Mouse (Mus musculus): Measurements from ENCODE around the gene Ak6. TPM values are rescaled to one million over a fixed set of nuclear protein-coding genes. Genes with fewer than 3 reads are reported as not detected.

The Ak6 gene
- total and polyA plus RNA-seq, 3 experiments: 179 to 476 (median 238) TPM

GRCm38 (mm10) chr13:100698866-100699265 lies 48.1 kb downstream of the Ak6 start:
- Histone ChIP-seq H3K9me3 (replicated peaks; ENCODE audit: low read length) (no peaks in the 10 kb centered on the region), H3K36me3 (replicated peaks in 1 of 2; ENCODE audit: control insufficient read depth in 1 of 2, insufficient read depth in 1 of 2, low read length in 1 of 2) (peaks cover 24 to 63% of the 10 kb centered on the region in 2 experiments), H3K4me2 (ENCODE audit: insufficient read depth, low read depth, poor library complexity, severe bottlenecking) (no peak overlapping the region), H3K9ac (ENCODE audit: insufficient read depth, low read depth) (no peak overlapping the region), H3K27me3 (replicated peaks) (no peaks in the 10 kb centered on the region), H3K79me2 (replicated peaks; ENCODE audit: control insufficient read depth, extremely low read depth, insufficient read depth, poor library complexity, severe bottlenecking) (no peaks in the 10 kb centered on the region), H3K27ac (ENCODE audit: insufficient read depth, low read depth) (no peak overlapping the region), H3K4me1 (ENCODE audit: control insufficient read depth in 1 of 2, insufficient read depth in 2 of 2) (peaks cover 0 to 28% of the 10 kb centered on the region in 2 experiments; a peak in 2 of 4 replicates), H3K4me3 (replicated peaks in 1 of 3; ENCODE audit: low read depth in 2 of 3, low read length in 2 of 3, poor library complexity in 1 of 3) (no peak overlapping the region)
- peak; percentile 79 for DNase-seq (ENCODE audit: extremely low read depth)
- dilution Hi-C loops (cut with MboI; ENCODE audit: extremely low pct_ligation_motif_present, extremely low pct_unique_long_range_greater_than_20kb, low sequenced_read_pairs): no loop called here
- in situ Hi-C loops (cut with MboI; ENCODE audit: low pct_ligation_motif_present, low pct_unique_long_range_greater_than_20kb, low sequenced_read_pairs): loop anchor here (10.0 kb wide), 1 partner anchor 146 kb away; no protein-coding TSS in a partner anchor
- TF ChIP-seq ETS1 (conservative IDR thresholded peaks at IDR 0.05; ENCODE audit: low read depth, low read length) (no peak), ELF1 (IDR thresholded peaks at IDR 0.05; ENCODE audit: low read depth, low read length) (no peak), KAT2A (IDR thresholded peaks at IDR 0.05; ENCODE audit: insufficient replicate concordance, low read length) (no peak), UBTF (IDR thresholded peaks at IDR 0.05; ENCODE audit: low read depth, low read length) (no peak), POLR2AphosphoS2 (IDR thresholded peaks at IDR 0.05; ENCODE audit: low read depth, low read length) (no peak), POLR2A (IDR thresholded peaks at IDR 0.05; ENCODE audit: low read depth, low read length) (no peak), MAFK (IDR thresholded peaks at IDR 0.05; ENCODE audit: insufficient replicate concordance, low read length) (no peak), MXI1 (IDR thresholded peaks at IDR 0.05; ENCODE audit: low read depth, low read length) (no peak), PAX5 (IDR thresholded peaks at IDR 0.05; ENCODE audit: low read length) (no peak), TBP (conservative IDR thresholded peaks at IDR 0.05; ENCODE audit: low read depth, low read length) (no peak), JUN (IDR thresholded peaks at IDR 0.05; ENCODE audit: insufficient read depth, low read depth, low read length) (no peak), MAX (IDR thresholded peaks at IDR 0.05; ENCODE audit: low read length) (no peak), ZMIZ1 (IDR thresholded peaks at IDR 0.05; ENCODE audit: low read depth, low read length) (no peak), CHD2 (IDR thresholded peaks at IDR 0.05; ENCODE audit: low read length) (no peak), USF1 (IDR thresholded peaks at IDR 0.05; ENCODE audit: low read depth, low read length) (no peak), SIN3A (IDR thresholded peaks at IDR 0.05; ENCODE audit: low read length) (no peak), IRF4 (IDR thresholded peaks at IDR 0.05; ENCODE audit: low read depth, low read length) (no peak), ZNF384 (IDR thresholded peaks at IDR 0.05; ENCODE audit: low read depth, low read length) (no peak)

GRCm38 (mm10) chr13:100703468-100703867 lies 52.7 kb downstream of the Ak6 start:
- Histone ChIP-seq H3K79me2 (replicated peaks; ENCODE audit: control insufficient read depth, extremely low read depth, insufficient read depth, poor library complexity, severe bottlenecking) (no peaks in the 10 kb centered on the region), H3K9ac (ENCODE audit: insufficient read depth, low read depth) (no peak overlapping the region), H3K27me3 (replicated peaks) (no peaks in the 10 kb centered on the region), H3K36me3 (replicated peaks in 1 of 2; ENCODE audit: control insufficient read depth in 1 of 2, insufficient read depth in 1 of 2, low read length in 1 of 2) (peaks cover 44 to 81% of the 10 kb centered on the region in 2 experiments), H3K4me1 (ENCODE audit: control insufficient read depth in 1 of 2, insufficient read depth in 2 of 2) (peaks cover 0 to 16% of the 10 kb centered on the region in 2 experiments; a peak in 2 of 4 replicates), H3K4me3 (replicated peaks in 1 of 3; ENCODE audit: low read depth in 2 of 3, low read length in 2 of 3, poor library complexity in 1 of 3) (no peak overlapping the region), H3K9me3 (replicated peaks; ENCODE audit: low read length) (no peaks in the 10 kb centered on the region), H3K27ac (ENCODE audit: insufficient read depth, low read depth) (no peak overlapping the region), H3K4me2 (ENCODE audit: insufficient read depth, low read depth, poor library complexity, severe bottlenecking) (no peak overlapping the region)
- DNase-seq (ENCODE audit: extremely low read depth): no peak
- in situ Hi-C loops (cut with MboI; ENCODE audit: low pct_ligation_motif_present, low pct_unique_long_range_greater_than_20kb, low sequenced_read_pairs): no loop called here
- dilution Hi-C loops (cut with MboI; ENCODE audit: extremely low pct_ligation_motif_present, extremely low pct_unique_long_range_greater_than_20kb, low sequenced_read_pairs): no loop called here
- TF ChIP-seq PAX5 (IDR thresholded peaks at IDR 0.05; ENCODE audit: low read length) (no peak), USF2 (conservative IDR thresholded peaks at IDR 0.05; ENCODE audit: low read depth, low read length) (no peak), MAX (IDR thresholded peaks at IDR 0.05; ENCODE audit: low read length) (no peak), ETS1 (conservative IDR thresholded peaks at IDR 0.05; ENCODE audit: low read depth, low read length) (no peak), NRF1 (IDR thresholded peaks at IDR 0.05; ENCODE audit: low read depth, low read length) (no peak)
